Mouse (Mus musculus): Measurements from ENCODE around the gene Alox15.

The Alox15 gene

DNA sequence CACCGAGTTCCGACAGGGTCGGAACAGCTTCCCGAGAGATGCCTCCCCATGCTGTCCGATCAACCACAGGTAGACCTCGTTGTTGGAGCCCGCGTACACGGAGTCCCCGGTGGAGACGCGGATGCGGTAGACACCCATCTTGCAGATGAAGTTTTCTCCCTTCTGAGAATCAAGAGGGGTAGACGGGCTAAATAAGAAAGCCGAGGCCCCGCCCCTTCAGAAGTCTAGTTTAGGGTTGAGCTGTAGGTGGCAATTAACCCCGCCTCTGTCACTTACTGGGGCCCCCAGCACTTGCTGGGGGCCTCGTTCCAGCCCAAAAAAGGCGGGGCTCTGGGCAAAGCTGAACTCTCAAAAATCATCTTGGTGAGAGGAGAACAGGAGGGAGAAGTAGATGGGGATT lies at the start of gene Alox15:
Gene Alox15, minus strand, starts transcription at position 164 of the 400 bp plus-strand sequence.
- TF ChIP-seq GATA4 (IDR thresholded peaks at IDR 0.05; ENCODE audit: insufficient replicate concordance, low read length): no peak

DNA sequence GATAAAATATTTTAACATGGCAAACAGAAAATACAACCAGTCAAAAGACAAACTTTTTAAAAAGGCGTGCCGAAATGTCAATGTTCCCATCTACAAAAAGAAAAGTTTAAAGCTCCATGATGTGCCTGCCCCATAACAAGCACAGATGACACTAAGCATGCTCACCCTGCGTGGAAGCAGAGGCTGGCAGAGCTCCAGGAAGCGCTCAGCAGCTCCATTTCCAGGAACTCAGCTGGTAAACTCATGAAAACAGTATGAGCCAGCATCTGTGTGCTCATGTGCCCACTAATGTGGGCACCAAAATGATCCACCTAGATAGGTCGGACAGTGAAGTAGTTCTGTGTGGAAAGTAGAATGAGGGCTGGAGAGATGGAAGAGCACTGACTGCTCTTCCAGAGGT lies 37.6 kb upstream of the Alox15 start:
- no peak for TF ChIP-seq GATA4 (IDR thresholded peaks at IDR 0.05; ENCODE audit: insufficient replicate concordance, low read length)

DNA sequence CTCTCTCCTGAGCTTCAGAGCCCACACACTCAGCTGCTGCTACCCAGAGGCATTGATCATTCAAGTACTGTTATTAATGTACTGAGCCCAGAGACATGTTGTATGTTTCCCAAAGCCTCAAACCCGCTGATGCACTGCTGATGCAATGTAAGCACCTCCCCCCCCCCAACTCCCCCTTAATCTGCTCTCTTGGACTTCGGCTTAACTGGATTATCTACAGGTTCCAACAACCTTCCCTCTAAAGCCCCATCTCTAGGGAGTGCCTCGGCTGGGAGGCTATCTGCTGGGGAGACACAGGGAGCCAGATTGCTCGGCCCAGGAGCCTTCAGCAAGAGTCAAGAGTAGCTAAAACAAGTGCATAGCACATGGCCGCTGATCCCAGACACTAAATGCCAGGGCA lies 35.6 kb upstream of the Alox15 start:
- TF ChIP-seq GATA4 (IDR thresholded peaks at IDR 0.05; ENCODE audit: insufficient replicate concordance, low read length): no peak

DNA sequence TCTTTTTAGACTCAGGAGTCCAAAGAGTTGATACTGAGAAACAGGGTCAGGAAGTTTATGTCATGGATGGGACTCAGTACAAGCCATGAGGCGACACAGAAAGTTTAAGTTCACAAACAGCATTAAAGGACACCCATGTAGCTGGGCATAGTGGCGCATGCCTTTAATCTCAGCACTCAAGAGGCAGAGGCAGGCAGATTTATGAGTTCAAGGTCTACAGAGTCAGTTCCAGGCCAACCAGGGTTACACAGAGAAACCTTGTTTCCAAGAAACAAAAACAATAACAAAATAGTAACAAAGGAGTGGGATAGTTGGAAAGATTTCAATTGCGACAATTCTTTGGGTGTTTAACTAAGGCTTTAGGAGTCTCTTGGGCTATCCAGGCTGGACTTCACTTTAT lies 32.3 kb upstream of the Alox15 start:
- TF ChIP-seq GATA4 (IDR thresholded peaks at IDR 0.05; ENCODE audit: insufficient replicate concordance, low read length): no peak

- no peak for TF ChIP-seq GATA4 (IDR thresholded peaks at IDR 0.05; ENCODE audit: insufficient replicate concordance, low read length)
Observed at GRCm38 (mm10) chr11:70381330-70381729, 29.5 kb upstream of the Alox15 start.

DNA sequence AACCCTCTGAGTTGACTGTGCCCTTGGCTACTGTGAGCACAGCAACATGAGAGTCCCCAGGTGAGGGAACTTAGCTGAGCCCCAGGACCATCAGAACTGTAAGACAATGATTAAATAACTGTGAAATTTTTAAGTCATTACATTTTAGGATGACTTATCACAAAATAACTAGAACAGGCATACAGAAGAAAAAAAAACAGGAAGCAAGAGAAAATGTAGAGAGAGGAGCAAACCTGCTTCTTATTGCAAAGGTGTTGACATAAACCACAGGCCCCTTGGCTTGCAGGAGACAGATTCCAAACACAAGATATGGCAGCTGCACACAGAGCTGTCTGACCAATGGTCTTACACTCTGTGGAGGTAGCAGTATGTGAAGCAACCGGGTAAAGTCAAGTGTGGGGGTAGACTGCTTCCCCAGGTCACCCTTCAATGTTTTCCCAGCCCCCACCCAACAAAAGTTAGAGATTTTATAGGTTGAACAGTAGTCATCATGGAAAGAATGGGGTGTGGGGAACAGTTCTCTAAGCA lies 28.7 kb upstream of the Alox15 start:
- no peak for TF ChIP-seq GATA4 (IDR thresholded peaks at IDR 0.05; ENCODE audit: insufficient replicate concordance, low read length)

DNA sequence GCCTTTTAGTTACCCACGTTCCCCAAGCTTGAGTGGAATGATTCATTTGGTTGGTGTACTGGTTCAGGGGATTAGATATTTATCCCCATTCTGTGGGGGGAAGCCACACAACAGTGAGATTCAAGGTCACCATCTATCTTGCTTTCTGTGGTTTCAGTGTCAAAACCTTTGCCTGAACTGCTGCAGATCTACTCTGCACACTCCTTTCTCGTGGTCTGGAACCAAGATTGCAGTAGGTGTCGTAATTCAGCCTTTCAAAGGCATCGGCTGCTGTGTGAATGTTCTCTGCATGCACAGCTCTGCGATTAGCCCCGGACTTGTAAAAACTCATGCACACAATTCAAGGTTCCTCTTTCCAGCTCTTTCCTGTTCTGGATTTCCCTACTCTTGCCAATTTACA lies 24.2 kb upstream of the Alox15 start:
- no peak for TF ChIP-seq GATA4 (IDR thresholded peaks at IDR 0.05; ENCODE audit: insufficient replicate concordance, low read length)

- no peak for TF ChIP-seq GATA4 (IDR thresholded peaks at IDR 0.05; ENCODE audit: insufficient replicate concordance, low read length)
Observed at GRCm38 (mm10) chr11:70374302-70374701, 22.5 kb upstream of the Alox15 start.

- no peak for TF ChIP-seq GATA4 (IDR thresholded peaks at IDR 0.05; ENCODE audit: insufficient replicate concordance, low read length)
Observed at GRCm38 (mm10) chr11:70372849-70373557, 21.2 kb upstream of the Alox15 start.

DNA sequence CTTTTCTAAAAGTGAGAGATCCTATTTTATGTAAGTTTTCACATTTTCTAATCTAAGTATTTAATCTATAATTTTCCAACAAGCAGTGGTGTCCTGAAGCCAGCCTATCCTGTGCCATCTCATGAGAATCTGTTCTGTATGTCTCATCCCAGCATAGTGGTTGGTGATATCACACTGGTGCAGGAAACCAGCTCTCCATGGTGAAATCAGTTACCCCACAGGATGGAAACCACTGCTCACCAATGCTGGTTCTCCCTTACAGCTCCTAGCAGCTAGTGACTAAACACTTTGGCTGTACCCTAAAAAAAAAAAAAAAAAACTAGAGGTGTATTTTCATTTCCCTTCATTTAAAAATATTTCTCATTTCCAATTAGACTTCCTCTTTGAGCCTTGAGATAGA lies 20.6 kb upstream of the Alox15 start:
- TF ChIP-seq GATA4 (IDR thresholded peaks at IDR 0.05; ENCODE audit: insufficient replicate concordance, low read length): no peak

DNA sequence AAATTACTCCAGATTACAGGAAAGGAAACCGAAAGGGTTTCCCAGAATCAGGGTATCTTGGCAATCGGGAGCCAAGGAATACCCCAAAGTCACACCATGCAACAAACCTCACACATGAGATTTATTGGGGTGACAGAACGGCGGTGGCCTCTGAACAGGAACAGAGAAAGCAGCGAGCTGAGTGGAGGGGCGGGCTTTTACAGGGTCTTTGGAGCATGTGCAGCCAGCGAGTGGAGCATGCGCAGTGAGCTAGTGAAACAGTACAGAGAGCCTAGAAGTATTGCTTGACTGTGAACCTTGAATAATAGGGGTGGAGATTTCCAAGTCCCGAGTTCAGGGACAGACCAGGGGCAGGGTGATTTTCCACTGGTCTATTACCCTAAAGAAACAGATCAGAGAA lies 3.2 kb downstream of the Alox15 start:
- TF ChIP-seq GATA4 (IDR thresholded peaks at IDR 0.05; ENCODE audit: insufficient replicate concordance, low read length): no peak

DNA sequence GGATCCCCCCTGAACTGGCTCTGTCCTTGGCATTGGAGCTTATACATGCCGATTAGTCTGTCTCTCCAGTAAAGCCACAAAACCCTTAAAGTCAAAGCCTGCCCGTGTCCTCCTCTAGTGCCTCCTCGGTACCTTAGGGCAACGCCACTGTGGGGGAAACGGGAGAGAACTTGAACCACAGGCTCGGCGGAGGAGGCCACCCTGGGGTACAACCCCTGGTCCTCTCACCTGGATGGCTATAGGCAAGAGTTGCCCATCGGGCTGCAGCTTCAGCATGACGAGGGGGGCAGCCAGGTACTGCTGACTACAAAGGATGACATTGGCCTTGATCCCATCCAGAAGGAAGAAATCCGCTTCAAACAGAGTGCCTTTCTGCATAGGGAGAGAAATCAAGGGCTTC lies 4.0 kb downstream of the Alox15 start:
- no peak for TF ChIP-seq GATA4 (IDR thresholded peaks at IDR 0.05; ENCODE audit: insufficient replicate concordance, low read length)

GRCm38 (mm10) chr11:70345546-70345945 lies 6.3 kb downstream of the Alox15 start:
- TF ChIP-seq GATA4 (IDR thresholded peaks at IDR 0.05; ENCODE audit: insufficient replicate concordance, low read length): no peak

- no peak for TF ChIP-seq GATA4 (IDR thresholded peaks at IDR 0.05; ENCODE audit: insufficient replicate concordance, low read length)
Observed at GRCm38 (mm10) chr11:70345061-70345460, 6.8 kb downstream of the Alox15 start.

DNA sequence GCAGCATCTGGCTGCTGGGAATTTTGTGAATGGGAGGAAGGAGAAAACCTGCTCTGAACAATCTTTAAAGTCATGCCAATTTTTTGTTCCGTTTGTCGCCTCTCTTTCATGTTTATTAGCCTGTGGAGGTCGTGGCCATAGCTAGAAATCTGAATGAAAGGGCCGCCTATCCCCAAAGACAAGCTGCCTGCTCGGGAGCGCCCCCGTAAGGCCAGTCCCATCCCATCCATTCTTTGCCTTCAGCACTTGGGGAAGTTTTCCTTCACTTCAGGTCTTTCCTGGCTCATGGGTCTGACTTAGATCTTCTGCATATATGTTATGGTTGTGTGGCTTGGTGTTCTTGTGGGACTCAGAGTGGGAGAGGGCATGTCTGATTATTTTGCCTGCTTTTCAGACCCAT lies 12.3 kb downstream of the Alox15 start:
- no peak for TF ChIP-seq GATA4 (IDR thresholded peaks at IDR 0.05; ENCODE audit: insufficient replicate concordance, low read length)

GRCm38 (mm10) chr11:70334477-70334876 lies 17.4 kb downstream of the Alox15 start:
- TF ChIP-seq GATA4 (IDR thresholded peaks at IDR 0.05; ENCODE audit: insufficient replicate concordance, low read length): no peak

DNA sequence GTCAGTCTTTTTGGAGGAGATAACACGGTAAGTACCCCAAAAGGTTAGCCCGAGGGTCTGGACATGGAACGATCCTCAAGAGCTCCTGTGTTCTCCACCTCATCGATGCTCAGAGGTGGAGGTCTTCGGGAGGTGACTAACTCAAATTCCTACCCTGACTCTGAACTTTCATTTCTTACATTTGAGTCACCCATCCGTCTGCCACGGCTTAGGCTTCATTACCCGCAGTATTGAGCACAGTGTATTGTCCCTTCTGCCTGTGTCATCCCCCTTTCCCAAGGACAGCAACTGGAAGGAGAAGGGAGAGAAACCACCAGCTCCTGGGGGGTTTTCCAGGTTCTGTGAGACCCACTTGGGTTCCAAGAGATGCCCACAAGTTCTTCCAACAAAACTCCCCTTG lies 27.1 kb downstream of the Alox15 start:
- no peak for TF ChIP-seq GATA4 (IDR thresholded peaks at IDR 0.05; ENCODE audit: insufficient replicate concordance, low read length)

Data from liver, adult (tissue).